Mouse (Mus musculus): ENCODE measurements around the gene Dcaf5. TPM values are rescaled to one million over a fixed set of nuclear protein-coding genes. Genes with fewer than 3 reads are reported as not detected.
A peak's percentile ranks its signal among the peaks of the same experiment; 100 is the strongest.
"Not testable (repeated sequence)": the region's sequence is repeated elsewhere in the genome, so short reads cannot be mapped to it uniquely, and the experiment has no call there.

Gene Dcaf5
- polyA plus RNA-seq (2015; fragmentation: Nextera tagmentation; extraction: Ambion mirVana), result 17.3 and 17.4 TPM in 2 replicates

DNA sequence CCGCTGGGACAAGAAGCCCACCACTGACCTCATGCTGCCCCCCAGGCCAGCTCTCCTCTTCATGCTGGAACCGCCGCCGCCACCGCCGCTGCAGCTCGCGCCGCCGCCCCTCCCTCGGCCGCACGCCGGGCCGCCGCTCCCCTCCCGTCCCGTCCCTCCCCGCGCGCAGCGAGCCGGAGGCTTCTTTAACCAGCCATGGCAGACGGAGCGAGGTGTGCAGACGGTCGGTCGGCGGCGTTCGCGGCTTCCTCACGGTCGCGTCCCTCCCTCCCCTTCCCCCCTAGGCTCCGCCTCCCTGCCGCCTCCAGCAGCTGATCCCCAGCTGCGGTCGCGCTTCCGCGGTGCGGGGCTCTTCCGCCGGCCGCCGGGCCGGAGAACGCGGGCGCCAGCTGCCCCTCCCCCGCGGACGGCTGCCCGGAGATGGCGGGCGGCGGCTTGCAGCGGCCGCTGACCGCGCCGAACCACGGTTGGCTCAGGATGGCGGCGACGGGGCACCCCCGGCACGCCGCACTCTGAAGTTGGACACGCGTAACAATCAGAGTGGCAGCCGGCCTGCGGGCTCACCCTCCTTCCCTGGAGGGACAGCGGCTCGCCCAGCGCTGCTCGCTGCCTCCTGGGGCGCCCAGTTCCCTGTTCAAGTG, at the start of gene Dcaf5:
Gene Dcaf5, minus strand, starts transcription at position 266 of the 641 bp plus-strand sequence.
- ATAC-seq (ENCODE audit: low FRiP score, low read depth), result peak; percentile 65
- Histone ChIP-seq H3K27me3 (no peaks in the 10 kb centered on the region), H3K4me1 (peaks cover 18% of the 10 kb centered on the region), H3K9ac (peak within 1 kb of the TSS; percentile 79), H3K27ac (peak within 1 kb of the TSS; percentile 95), H3K9me3 (no peaks in the 10 kb centered on the region), H3K4me3 (peak within 1 kb of the TSS; percentile 95), H3K36me3 (no peaks in the 10 kb centered on the region; the same call in 1 of the 2 replicates), H3K4me2 (replicated peaks) (peak within 1 kb of the TSS; percentile 79)
- WGBS, result under 1% methylated on average over 59 of the region's 79 CpGs

DNA sequence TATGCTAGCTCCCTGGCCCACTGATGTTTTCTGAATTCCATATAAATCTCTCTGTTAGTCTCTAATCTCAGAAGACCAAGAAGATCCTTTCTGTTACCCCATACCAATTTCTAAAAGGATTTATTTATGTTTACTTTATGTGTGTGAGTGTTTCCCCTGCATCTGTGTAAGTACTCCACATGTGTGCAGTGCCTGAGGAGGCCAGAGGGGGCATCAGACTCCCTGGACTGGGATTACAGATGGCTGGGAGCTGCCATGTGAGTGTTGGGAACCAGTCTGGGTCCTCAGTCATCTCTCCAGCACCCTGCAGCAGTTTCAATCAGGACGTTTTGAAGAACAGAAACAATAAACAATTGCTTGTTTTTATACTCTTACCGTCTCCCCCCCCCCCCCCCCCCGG, 47.0 kb upstream of the Dcaf5 start:
- no peak overlapping the region for H3K27ac ChIP-seq
- H3K9me3 ChIP-seq, result no peaks in the 10 kb centered on the region
- H3K4me1 ChIP-seq, result no peaks in the 10 kb centered on the region
- no peak overlapping the region for H3K4me3 ChIP-seq
- 78% methylated on average over 3 of the region's 3 CpGs for WGBS
- no peak overlapping the region for H3K9ac ChIP-seq
- peaks cover 56% of the 10 kb centered on the region for H3K36me3 ChIP-seq
- H3K4me2 ChIP-seq (replicated peaks), result no peak overlapping the region
- ATAC-seq (ENCODE audit: low FRiP score, low read depth), result no peak
- no peaks in the 10 kb centered on the region for H3K27me3 ChIP-seq

DNA sequence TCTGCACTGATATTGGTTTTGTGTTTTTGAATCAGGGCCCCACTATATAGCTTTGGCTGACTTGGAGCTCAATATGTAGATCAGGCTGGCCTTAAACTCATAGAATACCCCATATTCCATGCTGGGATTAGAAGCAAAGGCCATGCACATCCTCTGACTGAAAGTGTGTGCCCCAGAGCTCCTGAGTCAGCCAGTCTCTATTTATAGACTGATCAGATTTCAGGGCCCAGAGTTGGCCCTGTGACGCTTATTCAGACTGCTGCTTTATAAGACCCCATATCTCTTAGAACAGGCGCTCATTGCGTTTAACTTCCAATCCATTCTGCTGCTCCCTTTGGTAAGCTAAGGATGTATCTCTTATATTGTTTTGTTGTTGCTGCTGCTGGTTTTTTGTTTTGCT, 43.6 kb upstream of the Dcaf5 start:
- Histone ChIP-seq H3K4me3 (no peak overlapping the region), H3K4me2 (replicated peaks) (no peak overlapping the region), H3K27me3 (no peaks in the 10 kb centered on the region), H3K27ac (no peak overlapping the region), H3K9me3 (no peaks in the 10 kb centered on the region), H3K9ac (no peak overlapping the region), H3K36me3 (peaks cover 46% of the 10 kb centered on the region), H3K4me1 (no peaks in the 10 kb centered on the region)
- ATAC-seq (ENCODE audit: low FRiP score, low read depth), result no peak
- 60% methylated on average over 3 of the region's 3 CpGs for WGBS

DNA sequence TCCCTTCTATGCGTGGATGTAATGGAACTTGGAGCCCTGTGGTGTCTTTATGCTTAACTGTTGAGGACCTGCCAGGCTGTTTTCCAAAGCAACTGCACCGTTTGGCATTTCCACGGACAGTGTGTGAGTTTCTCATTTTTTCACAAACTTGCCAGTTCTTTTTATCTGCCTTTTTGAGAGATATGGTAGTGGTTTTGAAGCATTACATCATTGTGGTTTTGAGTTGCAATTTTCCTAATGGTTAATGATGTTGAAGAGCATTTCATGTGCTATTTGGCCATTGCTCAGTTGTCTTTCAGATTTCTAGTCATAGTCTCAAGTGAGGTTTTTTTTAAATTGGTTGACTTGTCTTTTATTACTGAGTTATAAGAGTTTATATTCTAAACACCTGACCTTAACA, 37.3 kb upstream of the Dcaf5 start:
- H3K4me3 ChIP-seq, result no peak overlapping the region
- ATAC-seq (ENCODE audit: low FRiP score, low read depth), result no peak
- H3K9ac ChIP-seq, result no peak overlapping the region
- no peaks in the 10 kb centered on the region for H3K27me3 ChIP-seq
- H3K36me3 ChIP-seq, result peaks cover 7% of the 10 kb centered on the region; the same call in 1 of the 2 replicates
- H3K9me3 ChIP-seq, result no peaks in the 10 kb centered on the region
- 88% methylated on average over 3 of the region's 3 CpGs for WGBS
- no peaks in the 10 kb centered on the region for H3K4me1 ChIP-seq
- no peak overlapping the region for H3K27ac ChIP-seq
- H3K4me2 ChIP-seq (replicated peaks), result no peak overlapping the region

DNA sequence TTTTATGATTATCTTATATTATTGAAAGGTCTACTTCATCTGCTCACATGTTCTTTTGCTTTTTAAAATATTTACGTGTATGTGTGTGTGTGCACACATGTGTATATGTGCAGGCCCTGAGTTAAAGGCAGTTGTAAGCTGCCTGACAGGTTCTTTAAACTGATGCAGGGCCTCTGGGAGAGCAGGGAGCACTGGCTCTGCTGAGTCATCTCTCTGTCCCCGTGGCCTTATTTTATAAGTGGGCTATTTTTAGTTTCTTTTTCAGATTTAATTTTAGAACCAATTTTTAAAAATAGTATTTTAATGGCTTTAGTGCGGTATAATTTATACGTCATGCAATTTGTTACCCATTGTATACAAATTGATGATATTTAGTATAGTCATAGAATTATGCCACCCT, 35.5 kb upstream of the Dcaf5 start:
- no peak overlapping the region for H3K4me2 ChIP-seq (replicated peaks)
- H3K4me3 ChIP-seq, result no peak overlapping the region
- H3K4me1 ChIP-seq, result no peaks in the 10 kb centered on the region
- WGBS, result 70% methylated on average over 4 of the region's 4 CpGs
- ATAC-seq (ENCODE audit: low FRiP score, low read depth), result no peak
- H3K9ac ChIP-seq, result no peak overlapping the region
- H3K27ac ChIP-seq, result no peak overlapping the region
- no peaks in the 10 kb centered on the region for H3K27me3 ChIP-seq
- peaks cover 5% of the 10 kb centered on the region; the same call in 1 of the 2 replicates for H3K36me3 ChIP-seq
- H3K9me3 ChIP-seq, result no peaks in the 10 kb centered on the region

DNA sequence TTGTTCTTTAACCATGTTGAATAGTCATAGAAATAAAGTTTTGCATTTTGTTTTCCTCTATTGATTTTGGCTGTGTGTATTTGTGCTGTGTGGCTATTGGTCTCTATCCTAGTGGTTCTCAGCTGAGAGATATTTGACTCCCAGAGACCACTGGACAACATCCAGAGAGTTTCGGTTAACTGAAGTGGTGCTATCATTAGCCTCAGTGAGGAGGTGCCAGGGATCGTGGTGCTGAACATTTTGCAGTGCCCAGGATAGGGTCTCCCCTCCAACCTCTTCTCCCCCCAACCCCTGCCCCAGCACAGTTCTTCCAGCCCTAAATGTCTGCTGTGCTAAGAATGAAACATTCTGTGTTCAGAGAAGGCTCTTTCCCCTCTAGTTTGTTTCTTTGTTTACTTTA, 33.8 kb upstream of the Dcaf5 start:
- no peaks in the 10 kb centered on the region for H3K36me3 ChIP-seq
- no peak overlapping the region for H3K4me3 ChIP-seq
- no peaks in the 10 kb centered on the region for H3K9me3 ChIP-seq
- ATAC-seq (ENCODE audit: low FRiP score, low read depth), result no peak
- no peak overlapping the region for H3K27ac ChIP-seq
- no peak overlapping the region for H3K9ac ChIP-seq
- no peaks in the 10 kb centered on the region for H3K27me3 ChIP-seq
- no peaks in the 10 kb centered on the region for H3K4me1 ChIP-seq
- H3K4me2 ChIP-seq (replicated peaks), result no peak overlapping the region
- WGBS, result 78% methylated on average over 2 of the region's 2 CpGs

DNA sequence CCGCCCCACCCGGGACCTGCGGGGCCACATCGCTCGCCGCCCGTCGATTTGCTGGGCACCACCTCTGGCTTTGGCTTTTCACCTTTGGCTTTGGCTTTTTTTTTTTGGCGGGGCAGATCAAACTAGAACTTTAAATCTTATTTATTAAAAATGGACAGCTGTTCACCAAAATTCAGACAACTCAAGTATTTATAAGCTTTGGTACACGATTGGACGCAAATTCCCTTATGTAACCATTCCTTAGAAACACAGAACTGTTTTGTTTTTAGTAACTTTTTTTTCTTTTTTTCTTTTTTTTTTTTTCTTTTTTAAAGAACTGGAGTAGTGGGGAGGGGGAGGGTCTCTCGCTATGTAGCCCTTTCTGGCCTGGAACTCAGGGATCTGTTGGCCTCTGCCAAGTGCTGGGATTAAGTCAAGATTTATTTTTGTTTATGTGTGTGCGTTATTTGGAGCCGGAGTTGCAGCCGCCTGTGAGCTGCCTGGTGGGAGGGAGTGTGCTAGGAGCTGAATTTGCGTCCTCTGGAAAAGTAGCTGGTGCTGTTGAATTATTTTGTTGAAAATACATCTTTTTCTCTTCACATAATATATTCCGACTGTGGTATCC, 27.4 kb upstream of the Dcaf5 start:
- Histone ChIP-seq H3K9ac (peak overlapping the region; percentile 74), H3K4me1 (peaks cover 9% of the 10 kb centered on the region), H3K4me3 (peak overlapping the region; percentile 73), H3K36me3 (no peaks in the 10 kb centered on the region), H3K27ac (peak overlapping the region; percentile 78), H3K27me3 (no peaks in the 10 kb centered on the region), H3K9me3 (no peaks in the 10 kb centered on the region), H3K4me2 (replicated peaks) (peak overlapping the region; percentile 72)
- WGBS, result 6% methylated on average over 17 of the region's 17 CpGs
- ATAC-seq (ENCODE audit: low FRiP score, low read depth), result no peak

DNA sequence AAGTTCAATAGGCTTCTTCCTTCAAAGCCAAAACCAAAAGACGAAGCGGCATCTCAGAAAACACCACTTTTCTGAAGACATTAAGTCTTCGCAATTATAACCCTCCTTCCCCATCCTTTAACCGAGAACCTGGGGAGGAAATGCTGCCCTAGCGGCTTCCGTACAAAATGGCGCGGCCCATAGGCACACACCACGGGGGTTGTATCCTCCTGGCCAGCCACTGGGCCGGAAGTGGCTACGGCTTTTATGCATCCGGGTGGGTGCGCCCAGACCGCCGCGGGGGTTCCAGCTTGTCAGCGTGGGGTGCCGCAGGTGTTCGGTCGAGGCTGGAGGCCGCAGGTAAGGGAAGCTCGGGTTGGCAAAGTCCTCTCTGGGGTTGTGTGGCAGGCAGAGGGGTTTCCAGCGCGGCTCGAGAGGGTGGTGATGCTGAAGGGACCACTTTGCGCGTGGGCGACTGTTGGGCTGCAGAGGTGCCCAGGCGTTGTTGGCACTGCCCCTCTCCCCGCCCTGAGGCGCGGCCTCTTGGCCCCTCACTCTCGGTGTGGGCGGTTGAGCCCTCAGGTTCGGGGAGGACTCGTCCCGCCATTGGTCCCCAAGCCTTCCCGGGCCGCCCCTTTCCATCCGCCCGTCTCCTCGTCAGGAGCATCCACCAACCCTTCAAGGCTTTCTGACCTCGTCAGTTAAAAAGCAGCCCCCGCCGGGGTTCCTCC, 26.7 kb upstream of the Dcaf5 start, which contains the start of gene Exd2:
Gene Exd2, plus strand, starts transcription at position 154 of the 710 bp plus-strand sequence.
- peak within 1 kb of the TSS; percentile 74 for H3K9ac ChIP-seq
- WGBS, result 0% methylated on average over 45 of the region's 45 CpGs
- peak within 1 kb of the TSS; percentile 72 for H3K4me2 ChIP-seq (replicated peaks)
- H3K9me3 ChIP-seq, result no peaks in the 10 kb centered on the region
- peak; percentile 97 for ATAC-seq (ENCODE audit: low FRiP score, low read depth)
- H3K27ac ChIP-seq, result peak within 1 kb of the TSS; percentile 78
- H3K27me3 ChIP-seq, result no peaks in the 10 kb centered on the region
- H3K36me3 ChIP-seq, result no peaks in the 10 kb centered on the region
- H3K4me1 ChIP-seq, result peaks cover 9% of the 10 kb centered on the region
- H3K4me3 ChIP-seq, result peak within 1 kb of the TSS; percentile 73

DNA sequence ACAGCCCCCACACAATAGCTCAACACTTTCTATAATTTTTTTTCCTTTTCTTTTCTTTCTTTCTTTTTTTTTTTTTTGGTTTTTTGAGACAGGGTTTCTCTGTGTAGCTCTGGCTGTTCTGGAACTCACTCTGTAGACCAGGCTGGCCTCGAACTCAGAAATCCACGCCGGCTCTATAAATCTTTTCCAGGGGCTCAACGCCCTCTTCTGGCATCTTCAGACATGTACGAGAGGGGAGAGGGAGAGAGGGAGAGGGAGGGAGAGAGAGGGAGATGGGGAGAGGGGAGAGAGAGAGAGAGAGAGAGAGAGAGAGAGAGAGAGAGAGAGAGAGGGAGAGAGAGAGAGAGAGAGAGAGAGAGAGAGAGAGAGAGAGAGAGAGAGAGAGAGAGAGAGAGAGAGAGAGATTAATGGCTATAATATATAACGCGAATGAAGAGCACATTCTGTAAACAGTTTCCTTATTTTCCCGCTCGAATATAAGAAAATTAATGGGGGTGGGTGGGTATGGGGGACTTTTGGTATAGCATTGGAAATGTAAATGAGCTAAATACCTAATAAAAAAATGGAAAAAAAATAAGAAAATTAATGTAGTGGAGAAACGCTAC, 26.0 kb upstream of the Dcaf5 start:
- not testable (repeated sequence) for H3K36me3 ChIP-seq; ATAC-seq (ENCODE audit: low FRiP score, low read depth); H3K27me3 ChIP-seq; H3K4me1 ChIP-seq; H3K9me3 ChIP-seq
- Histone ChIP-seq H3K9ac (peak overlapping the region; percentile 74; the same call in 1 of the 2 replicates), H3K4me2 (replicated peaks) (peak overlapping the region; percentile 72), H3K4me3 (peak overlapping the region; percentile 73), H3K27ac (peak overlapping the region; percentile 78; the same call in 1 of the 2 replicates)
- 6% methylated on average over 10 of the region's 10 CpGs for WGBS

DNA sequence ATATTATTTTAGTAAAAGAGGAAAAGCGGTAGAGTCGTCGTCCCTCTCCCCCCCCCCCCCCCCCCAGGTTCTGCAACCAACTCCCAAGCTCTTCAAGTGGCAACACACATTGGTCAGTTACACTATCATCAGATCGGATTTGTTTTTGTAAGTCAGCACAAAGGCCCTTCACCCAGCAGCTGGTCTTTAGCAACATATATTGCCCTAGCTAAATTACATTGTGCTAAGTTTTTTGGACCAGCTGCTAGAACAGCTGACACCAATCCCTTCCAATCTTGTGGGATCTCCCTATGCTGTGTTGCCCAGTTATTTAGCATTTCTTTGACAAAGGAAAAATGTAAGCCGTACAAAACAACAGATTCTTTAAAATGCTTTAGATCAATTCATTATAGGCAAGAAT, 21.6 kb upstream of the Dcaf5 start:
- Histone ChIP-seq H3K4me2 (replicated peaks) (no peak overlapping the region), H3K36me3 (no peaks in the 10 kb centered on the region), H3K4me1 (no peaks in the 10 kb centered on the region), H3K4me3 (no peak overlapping the region), H3K27ac (no peak overlapping the region), H3K9me3 (no peaks in the 10 kb centered on the region), H3K27me3 (no peaks in the 10 kb centered on the region), H3K9ac (no peak overlapping the region)
- WGBS, result 75% methylated on average over 5 of the region's 5 CpGs
- no peak for ATAC-seq (ENCODE audit: low FRiP score, low read depth)

DNA sequence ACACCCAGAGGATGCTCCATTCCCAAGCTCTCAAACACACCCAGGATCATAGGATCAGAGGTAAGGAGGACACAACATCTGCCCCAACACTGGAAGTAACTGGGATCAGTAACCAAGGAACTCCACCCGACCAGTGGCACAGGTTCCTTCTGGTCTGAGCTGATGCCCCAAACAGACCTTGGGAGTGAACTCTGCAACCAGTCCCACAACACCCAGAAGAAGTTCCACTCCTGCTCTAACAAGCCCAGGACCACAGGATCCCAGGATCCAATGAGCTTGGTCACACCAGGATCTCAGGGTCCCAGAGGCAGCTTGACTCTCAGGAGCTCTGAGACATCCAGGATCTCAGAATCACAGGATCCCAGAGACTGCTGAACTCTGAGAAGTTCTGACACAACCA, 17.1 kb upstream of the Dcaf5 start:
- no peaks in the 10 kb centered on the region for H3K9me3 ChIP-seq
- no peaks in the 10 kb centered on the region for H3K4me1 ChIP-seq
- no peak overlapping the region for H3K9ac ChIP-seq
- H3K27me3 ChIP-seq, result no peaks in the 10 kb centered on the region
- no peak overlapping the region for H3K27ac ChIP-seq
- no peaks in the 10 kb centered on the region for H3K36me3 ChIP-seq
- H3K4me2 ChIP-seq (replicated peaks), result no peak overlapping the region
- no peak overlapping the region for H3K4me3 ChIP-seq
- ATAC-seq (ENCODE audit: low FRiP score, low read depth), result no peak
- WGBS, result 79% methylated on average over 1 of the region's 1 CpGs

DNA sequence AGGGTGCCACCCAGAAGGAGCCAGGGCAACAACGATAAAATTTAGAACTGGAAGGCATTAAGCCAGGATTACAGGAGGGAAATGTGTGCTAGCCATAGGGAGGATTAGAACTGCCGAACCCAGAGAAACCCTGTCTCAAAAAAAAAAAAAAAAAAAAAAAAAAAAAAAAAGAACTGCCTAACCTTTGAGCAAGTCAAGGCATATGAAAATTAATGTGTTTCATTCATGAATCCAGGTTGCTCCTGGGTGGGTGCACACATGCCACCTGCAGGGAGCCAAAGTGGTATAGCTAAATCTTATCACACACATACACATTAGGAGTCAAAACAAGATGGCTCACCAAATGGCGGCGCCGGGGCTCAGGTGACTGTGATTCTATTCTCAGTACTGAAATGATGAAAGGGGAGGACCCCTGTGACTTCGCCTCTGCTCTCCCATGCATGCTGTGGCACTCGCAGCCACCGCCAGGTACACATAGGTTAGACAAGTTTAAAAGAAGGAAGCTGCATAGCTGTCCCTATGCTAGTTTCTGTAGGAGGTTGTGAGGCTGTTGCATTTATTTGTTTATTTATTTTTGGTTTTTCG, 8.2 kb upstream of the Dcaf5 start:
- WGBS, result 79% methylated on average over 9 of the region's 9 CpGs
- H3K9ac ChIP-seq, result no peak overlapping the region
- no peaks in the 10 kb centered on the region for H3K36me3 ChIP-seq
- H3K4me1 ChIP-seq, result no peaks in the 10 kb centered on the region
- no peaks in the 10 kb centered on the region for H3K9me3 ChIP-seq
- H3K4me3 ChIP-seq, result no peak overlapping the region
- ATAC-seq (ENCODE audit: low FRiP score, low read depth), result no peak
- H3K27me3 ChIP-seq, result no peaks in the 10 kb centered on the region
- H3K4me2 ChIP-seq (replicated peaks), result no peak overlapping the region
- H3K27ac ChIP-seq, result no peak overlapping the region
